Mouse (Mus musculus) megakaryocyte, embryonic 14.5 days (primary cell): Measurements from ENCODE around the gene Theg.

Source experiments
- FLI1 ChIP-seq: IDR thresholded peaks from 2 replicates; pipeline ENCODE4 v1.6.1; 2012; ENCODE audit warnings: low read length, inconsistent platforms, mixed read lengths
- GATA1 ChIP-seq: IDR thresholded peaks from 3 replicates; pipeline ENCODE4 v1.6.1; 2012; ENCODE audit warnings: mixed read lengths, low read length, inconsistent platforms, borderline replicate concordance

DNA sequence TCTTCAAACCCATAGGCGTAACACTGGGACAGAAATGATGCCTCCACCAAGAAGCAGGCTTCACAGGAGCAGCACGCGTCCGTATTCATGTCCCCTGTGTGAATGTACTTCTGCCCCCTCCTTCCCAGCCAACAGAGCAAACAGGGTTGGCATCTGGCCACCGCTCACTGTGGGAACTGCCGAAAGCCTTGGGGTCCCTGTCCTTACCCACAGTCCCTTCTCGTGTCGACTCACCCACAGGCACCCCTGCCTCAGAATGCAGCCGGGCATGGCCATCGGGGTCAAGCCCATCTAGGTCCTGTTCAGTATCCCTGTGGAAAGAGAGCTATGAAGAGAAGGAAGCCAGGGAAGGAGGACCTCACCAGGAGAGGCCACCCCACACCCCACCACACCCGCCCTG, 45.0 kb downstream of the Theg start:
- no peak for TF ChIP-seq GATA1
- no peak for TF ChIP-seq FLI1
